Mouse (Mus musculus) limb, embryonic 15.5 days (tissue): ENCODE data around the gene 6330409D20Rik. TPM values are rescaled to one million over a fixed set of nuclear protein-coding genes. Genes with fewer than 3 reads are reported as not detected.

Experiments used
- ATAC-seq: fragments of 200-750 bp; cut with Nextera tagmentation; 2 replicates; pipeline ENCODE4 v1.8.0; 2017; ENCODE audit warnings: low read depth, moderate TSS enrichment; ENCODE audit not compliant: insufficient number of reproducible peaks, low FRiP score, low TSS enrichment
- H3K27ac ChIP-seq: fragments of 300-500 bp; sonication (generic); 2 replicates; pipeline ENCODE4 v1.5.1; 2015; ENCODE audit warnings: moderate library complexity, mild to moderate bottlenecking, inconsistent platforms
- H3K27me3 ChIP-seq: fragments of 300-500 bp; sonication (generic); 2 replicates; pipeline ENCODE4 v1.6.1; 2015; ENCODE audit warnings: inconsistent platforms
- H3K36me3 ChIP-seq: fragments of 300-500 bp; sonication (generic); 2 replicates; pipeline ENCODE4 v1.6.1; 2015; ENCODE audit warnings: inconsistent platforms
- H3K4me1 ChIP-seq: fragments of 300-500 bp; sonication (generic); 2 replicates; pipeline ENCODE4 v1.6.1; 2015; ENCODE audit warnings: inconsistent platforms
- H3K4me2 ChIP-seq: fragments of 300-500 bp; sonication (generic); 2 replicates; pipeline ENCODE4 v1.6.1; 2015; ENCODE audit warnings: mild to moderate bottlenecking, inconsistent platforms
- H3K4me3 ChIP-seq: fragments of 300-500 bp; sonication (generic); 2 replicates; pipeline ENCODE4 v1.5.1; 2015; ENCODE audit warnings: mild to moderate bottlenecking, inconsistent platforms
- H3K9ac ChIP-seq: fragments of 300-500 bp; sonication (generic); 2 replicates; pipeline ENCODE4 v1.6.1; 2015; ENCODE audit warnings: inconsistent platforms
- H3K9me3 ChIP-seq: fragments of 300-500 bp; sonication (generic); 2 replicates; pipeline ENCODE4 v1.6.1; 2016; ENCODE audit warnings: inconsistent platforms
- WGBS: fragments of 180-500 bp; shearing (Covaris S2); methylation state at CpG from one replicate; pipeline ENCODE4 v1.1.7; 2015; 5-methylcytosine and 5-hydroxymethylcytosine counted together
- polyA plus RNA-seq: library from polyadenylated mRNA; unstranded; fragments of >200 nt; fragmentation: Nextera tagmentation; extraction: Ambion mirVana; gene quantifications from 2 replicates; pipeline ENCODE4 v1.2.1, GENCODE M21; 2015

Gene 6330409D20Rik
- polyA plus RNA-seq, 1 experiment from 2014 or later = not detected

DNA sequence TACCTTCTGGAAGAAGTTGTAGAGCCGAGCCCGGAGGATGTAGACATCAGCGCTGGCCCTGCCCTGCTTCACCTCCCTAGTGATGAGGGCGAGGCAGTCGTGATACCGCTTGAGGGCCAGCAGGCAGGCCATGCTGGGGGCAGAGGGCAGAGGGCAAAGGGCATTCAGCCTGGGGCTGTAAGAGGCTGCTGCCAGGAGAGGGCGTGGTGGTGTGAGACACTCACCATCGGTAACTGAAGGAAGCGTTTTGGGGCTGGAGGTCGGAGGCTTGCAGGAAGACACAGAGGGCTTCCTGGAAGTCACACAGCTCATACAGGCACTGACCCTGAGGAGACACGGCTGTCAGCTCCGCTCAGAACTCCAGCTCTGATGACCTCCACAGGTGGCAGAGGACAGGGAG, 31.1 kb upstream of the 6330409D20Rik start:
- Histone ChIP-seq H3K36me3 (no peaks in the 10 kb centered on the region), H3K4me2 (no peak overlapping the region), H3K4me3 (no peak overlapping the region), H3K9me3 (no peaks in the 10 kb centered on the region), H3K9ac (no peak overlapping the region), H3K27ac (no peak overlapping the region), H3K27me3 (no peaks in the 10 kb centered on the region), H3K4me1 (peaks cover 21% of the 10 kb centered on the region)
- 28% methylated on average over 12 of the region's 12 CpGs for WGBS
- no peak for ATAC-seq

DNA sequence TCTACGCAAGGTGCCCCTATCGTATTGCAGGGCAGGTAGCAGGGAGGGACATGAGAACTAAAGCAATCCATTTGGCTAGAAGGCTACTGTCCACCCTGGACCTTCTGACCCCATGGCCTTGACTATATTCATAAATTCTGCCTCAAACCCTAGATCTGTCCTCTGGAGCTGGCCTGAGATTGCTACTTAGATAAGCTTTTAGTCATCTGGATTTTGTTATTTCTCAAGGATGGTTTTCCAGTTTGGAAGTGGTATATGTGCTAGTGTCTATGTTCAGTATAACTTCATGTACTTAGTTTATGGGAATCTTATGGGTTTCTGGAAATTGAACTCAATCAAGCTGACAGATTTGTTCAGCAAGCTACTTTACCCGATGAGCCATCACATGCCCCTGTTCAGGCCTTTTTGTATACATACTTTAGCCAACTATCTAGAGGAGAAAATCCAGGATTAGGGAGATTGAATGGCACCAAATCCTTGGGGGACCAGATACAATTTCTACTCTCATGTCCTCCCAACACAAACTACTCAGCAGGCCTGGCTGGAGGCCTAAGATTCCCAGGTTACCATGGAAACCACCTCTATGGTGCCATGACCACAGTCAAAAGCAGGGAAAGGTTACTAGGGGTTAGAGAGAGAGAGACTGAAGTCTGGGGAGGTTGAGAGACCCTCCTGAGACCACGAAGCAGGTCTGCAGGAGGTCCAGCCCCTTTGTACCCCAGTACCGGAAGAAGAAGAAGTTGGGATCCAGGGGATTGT, 28.7 kb upstream of the 6330409D20Rik start:
- no peaks in the 10 kb centered on the region for H3K27me3 ChIP-seq
- WGBS = 83% methylated on average over 5 of the region's 5 CpGs
- no peak overlapping the region for H3K27ac ChIP-seq
- ATAC-seq = no peak
- H3K9me3 ChIP-seq = no peaks in the 10 kb centered on the region
- H3K4me1 ChIP-seq = peaks cover 6% of the 10 kb centered on the region; the same call in 1 of the 2 replicates
- H3K36me3 ChIP-seq = no peaks in the 10 kb centered on the region
- no peak overlapping the region for H3K9ac ChIP-seq
- H3K4me2 ChIP-seq = no peak overlapping the region
- no peak overlapping the region for H3K4me3 ChIP-seq

GRCm38 (mm10) chr2:32768661-32769285, 28.0 kb upstream of the 6330409D20Rik start:
- no peak overlapping the region for H3K4me2 ChIP-seq

GRCm38 (mm10) chr2:32767241-32767640, 26.4 kb upstream of the 6330409D20Rik start:
- 65% methylated on average over 12 of the region's 12 CpGs for WGBS

More at GRCm38 (mm10) chr2:32768661-32769285, 28.0 kb upstream of the 6330409D20Rik start:
- Histone ChIP-seq H3K4me1 (peaks cover 6% of the 10 kb centered on the region; the same call in 1 of the 2 replicates), H3K27ac (no peak overlapping the region), H3K9ac (no peak overlapping the region), H3K36me3 (no peaks in the 10 kb centered on the region), H3K4me3 (no peak overlapping the region), H3K9me3 (no peaks in the 10 kb centered on the region), H3K27me3 (no peaks in the 10 kb centered on the region)
- WGBS = 45% methylated on average over 19 of the region's 19 CpGs
- ATAC-seq = no peak

DNA sequence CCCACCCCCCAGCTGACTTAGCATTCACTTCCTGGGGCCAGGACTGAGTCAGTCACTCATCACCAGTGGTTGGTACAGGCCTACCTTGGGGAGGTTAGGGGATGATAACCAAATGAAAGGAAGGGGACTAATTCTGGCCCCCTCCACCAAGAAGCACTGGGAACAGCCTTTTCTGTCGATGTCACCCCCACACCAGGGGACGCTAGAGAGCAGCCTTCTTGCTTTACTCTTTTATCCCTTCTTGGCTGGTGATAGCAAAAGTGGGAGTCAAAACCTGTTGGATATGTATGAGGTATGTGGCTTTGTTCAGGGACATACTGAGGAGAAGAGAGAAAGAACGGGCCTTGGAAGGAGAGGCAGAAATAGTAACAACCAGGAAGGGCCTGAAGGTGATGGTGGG, 22.5 kb upstream of the 6330409D20Rik start:
- ATAC-seq = no peak
- 85% methylated on average over 3 of the region's 3 CpGs for WGBS

More at GRCm38 (mm10) chr2:32767241-32767640, 26.4 kb upstream of the 6330409D20Rik start:
- no peaks in the 10 kb centered on the region for H3K9me3 ChIP-seq
- H3K9ac ChIP-seq = no peak overlapping the region
- peaks cover 13% of the 10 kb centered on the region for H3K36me3 ChIP-seq
- ATAC-seq = no peak
- H3K4me1 ChIP-seq = peaks cover 6% of the 10 kb centered on the region; the same call in 1 of the 2 replicates
- H3K27ac ChIP-seq = no peak overlapping the region
- no peak overlapping the region for H3K4me3 ChIP-seq
- H3K27me3 ChIP-seq = no peaks in the 10 kb centered on the region
- H3K4me2 ChIP-seq = no peak overlapping the region

GRCm38 (mm10) chr2:32761859-32762258, 21.0 kb upstream of the 6330409D20Rik start:
- Histone ChIP-seq H3K4me2 (no peak overlapping the region), H3K4me3 (no peak overlapping the region), H3K4me1 (peaks cover 12% of the 10 kb centered on the region), H3K27ac (no peak overlapping the region), H3K36me3 (peaks cover 39% of the 10 kb centered on the region), H3K9me3 (no peaks in the 10 kb centered on the region), H3K27me3 (no peaks in the 10 kb centered on the region), H3K9ac (no peak overlapping the region)
- 88% methylated on average over 4 of the region's 4 CpGs for WGBS
- no peak for ATAC-seq

More for the DNA sequence above, 22.5 kb upstream of the 6330409D20Rik start:
- no peak overlapping the region for H3K9ac ChIP-seq
- peaks cover 10% of the 10 kb centered on the region; the same call in 1 of the 2 replicates for H3K4me1 ChIP-seq
- no peaks in the 10 kb centered on the region for H3K27me3 ChIP-seq
- no peak overlapping the region for H3K4me3 ChIP-seq
- H3K9me3 ChIP-seq = no peaks in the 10 kb centered on the region
- no peak overlapping the region for H3K4me2 ChIP-seq
- peaks cover 39% of the 10 kb centered on the region for H3K36me3 ChIP-seq
- H3K27ac ChIP-seq = no peak overlapping the region

GRCm38 (mm10) chr2:32761361-32761760, 20.5 kb upstream of the 6330409D20Rik start:
- H3K9ac ChIP-seq = no peak overlapping the region
- H3K4me2 ChIP-seq = no peak overlapping the region
- ATAC-seq = no peak
- H3K9me3 ChIP-seq = no peaks in the 10 kb centered on the region
- H3K4me1 ChIP-seq = peaks cover 12% of the 10 kb centered on the region
- no peaks in the 10 kb centered on the region for H3K27me3 ChIP-seq
- H3K36me3 ChIP-seq = peaks cover 39% of the 10 kb centered on the region
- no peak overlapping the region for H3K4me3 ChIP-seq
- 91% methylated on average over 14 of the region's 14 CpGs for WGBS
- no peak overlapping the region for H3K27ac ChIP-seq

GRCm38 (mm10) chr2:32759001-32759400, 18.2 kb upstream of the 6330409D20Rik start:
- H3K9me3 ChIP-seq = no peaks in the 10 kb centered on the region
- H3K27ac ChIP-seq = no peak overlapping the region
- no peak overlapping the region for H3K4me3 ChIP-seq
- 96% methylated on average over 2 of the region's 2 CpGs for WGBS
- H3K4me1 ChIP-seq = peaks cover 12% of the 10 kb centered on the region
- H3K4me2 ChIP-seq = no peak overlapping the region
- no peaks in the 10 kb centered on the region for H3K27me3 ChIP-seq
- no peak overlapping the region for H3K9ac ChIP-seq
- peaks cover 49% of the 10 kb centered on the region for H3K36me3 ChIP-seq
- ATAC-seq = no peak

- Histone ChIP-seq H3K27ac (no peak overlapping the region), H3K4me3 (no peak overlapping the region), H3K36me3 (peaks cover 51% of the 10 kb centered on the region), H3K4me1 (peaks cover 12% of the 10 kb centered on the region), H3K9me3 (no peaks in the 10 kb centered on the region), H3K9ac (no peak overlapping the region), H3K27me3 (no peaks in the 10 kb centered on the region), H3K4me2 (no peak overlapping the region)
- no peak for ATAC-seq
- 74% methylated on average over 8 of the region's 8 CpGs for WGBS
Measured at GRCm38 (mm10) chr2:32758503-32758902, 17.7 kb upstream of the 6330409D20Rik start.

DNA sequence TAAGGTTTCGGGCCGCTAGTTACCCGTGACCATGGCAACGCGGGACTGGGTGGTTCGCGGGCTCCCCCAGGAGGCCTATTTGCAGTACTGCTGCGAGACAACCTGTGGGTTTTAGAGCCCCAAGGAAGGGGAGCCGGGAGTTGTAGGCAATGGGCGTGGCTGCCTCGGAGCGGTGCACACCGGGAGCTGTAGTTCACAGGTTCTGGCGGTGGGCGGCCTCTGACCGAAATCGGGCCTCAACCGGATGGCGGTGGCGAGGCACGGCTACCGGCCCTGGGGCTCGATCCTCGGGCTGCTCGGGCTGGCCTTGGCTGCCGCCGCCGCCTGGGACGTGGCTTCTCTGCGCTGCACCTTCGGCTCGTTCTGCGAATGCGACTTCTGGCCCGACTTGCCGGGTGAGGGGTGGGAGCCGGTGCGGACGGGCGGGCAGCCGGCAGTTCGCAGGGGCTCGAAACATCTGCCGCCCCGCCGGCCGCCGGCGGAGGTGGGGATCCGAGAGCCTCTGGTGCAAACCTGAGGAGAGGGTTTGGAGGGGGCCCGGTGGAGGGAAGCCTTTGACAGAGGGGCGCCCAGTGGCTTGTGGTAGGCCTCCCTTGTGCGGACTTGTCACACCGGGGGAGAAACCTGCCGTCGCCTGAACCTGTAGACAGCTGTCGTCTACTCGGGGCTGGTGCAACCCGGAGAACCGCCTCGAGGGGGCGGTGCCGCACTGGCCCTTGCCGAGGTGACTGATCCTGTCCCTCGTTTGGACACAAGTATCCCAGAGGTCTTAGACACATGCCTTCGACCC, 16.4 kb upstream of the 6330409D20Rik start, which contains the start of gene Tor2a:
Gene Tor2a, plus strand, starts transcription at position 179 of the 790 bp plus-strand sequence.
- Histone ChIP-seq H3K36me3 (peaks cover 46% of the 10 kb centered on the region), H3K9ac (peak within 1 kb of the TSS; percentile 86), H3K27ac (peak within 1 kb of the TSS; percentile 95), H3K4me2 (peak within 1 kb of the TSS; percentile 50), H3K4me1 (peaks cover 12% of the 10 kb centered on the region), H3K4me3 (peak within 1 kb of the TSS; percentile 77), H3K9me3 (no peaks in the 10 kb centered on the region), H3K27me3 (no peaks in the 10 kb centered on the region)
- WGBS = under 1% methylated on average over 65 of the region's 66 CpGs
- peak; percentile 90 for ATAC-seq

DNA sequence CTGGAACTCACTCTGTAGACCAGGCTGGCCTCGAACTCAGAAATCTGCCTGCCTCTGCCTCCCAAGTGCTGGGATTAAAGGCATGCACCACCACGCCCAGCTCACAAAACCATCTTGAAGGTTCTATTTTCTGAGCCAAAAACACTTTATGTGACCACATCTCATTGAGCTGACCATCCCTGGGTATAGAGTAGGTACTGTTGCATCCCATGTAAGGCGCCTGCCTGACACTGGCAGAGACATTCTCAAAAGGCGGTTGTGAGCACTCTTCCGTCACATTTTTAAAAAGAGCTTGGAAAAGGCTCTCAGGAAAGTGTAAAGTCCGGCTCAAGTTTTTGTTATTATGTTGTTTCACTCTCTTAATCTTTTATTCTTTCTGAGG, 15.8 kb upstream of the 6330409D20Rik start:
- Histone ChIP-seq H3K36me3 (peaks cover 41% of the 10 kb centered on the region), H3K9me3 (no peaks in the 10 kb centered on the region), H3K27me3 (no peaks in the 10 kb centered on the region), H3K4me3 (peak overlapping the region; percentile 77; the same call in 1 of the 2 replicates), H3K27ac (no peak overlapping the region), H3K4me1 (peaks cover 14% of the 10 kb centered on the region), H3K9ac (no peak overlapping the region), H3K4me2 (no peak overlapping the region)
- no peak for ATAC-seq
- 36% methylated on average over 6 of the region's 6 CpGs for WGBS
